Mouse (Mus musculus) right cerebral cortex, adult 2 months (tissue): ENCODE measurements around the gene Kat6b.
A peak's percentile ranks its signal among the peaks of the same experiment; 100 is the strongest.
"Not testable (repeated sequence)": the region's sequence is repeated elsewhere in the genome, so short reads cannot be mapped to it uniquely, and the experiment has no call there.

Source experiments
- DNase-seq, 2 experiments: peaks; one replicate each; pipeline ENCODE4 v3.0.0; 2021 to 2022; ENCODE audit warnings: low spot score in 2 of 2

Gene Kat6b

GRCm38 (mm10) chr14:21484693-21485092 lies 3.5 kb downstream of the Kat6b start:
- DNase-seq: no peak

GRCm38 (mm10) chr14:21485961-21486520 lies 4.8 kb downstream of the Kat6b start:
- DNase-seq: no peak

GRCm38 (mm10) chr14:21487135-21487534 lies 5.9 kb downstream of the Kat6b start:
- not testable (repeated sequence) for DNase-seq

GRCm38 (mm10) chr14:21488426-21489115 lies 7.3 kb downstream of the Kat6b start:
- not testable (repeated sequence) for DNase-seq

- no peak for DNase-seq
These were observed 7.9 kb downstream of the Kat6b start for GRCm38 (mm10) chr14:21489116-21489485.

- no peak for DNase-seq
These were observed 8.9 kb downstream of the Kat6b start for GRCm38 (mm10) chr14:21490141-21490540.

- DNase-seq: no peak
These were observed 17.2 kb downstream of the Kat6b start for GRCm38 (mm10) chr14:21498361-21498996.

- DNase-seq: peak; percentile 33 to 42
These were observed 17.9 kb downstream of the Kat6b start for GRCm38 (mm10) chr14:21499011-21499581.

- peak; percentile 56 to 59 for DNase-seq
These were observed 18.5 kb downstream of the Kat6b start for GRCm38 (mm10) chr14:21499631-21500153.

- peak; percentile 100 for DNase-seq
These were observed 19.2 kb downstream of the Kat6b start for GRCm38 (mm10) chr14:21500154-21501047.

GRCm38 (mm10) chr14:21501048-21501657 lies 19.9 kb downstream of the Kat6b start:
- DNase-seq: peak in 1 of 2 experiments; percentile 72

GRCm38 (mm10) chr14:21505036-21505435 lies 23.8 kb downstream of the Kat6b start:
- no peak for DNase-seq

GRCm38 (mm10) chr14:21507046-21507445 lies 25.8 kb downstream of the Kat6b start:
- DNase-seq: no peak

- DNase-seq: no peak
These were observed 28.1 kb downstream of the Kat6b start for GRCm38 (mm10) chr14:21509111-21509905.

GRCm38 (mm10) chr14:21511438-21511837 lies 30.2 kb downstream of the Kat6b start:
- DNase-seq: no peak

- no peak for DNase-seq
These were observed 34.3 kb downstream of the Kat6b start for GRCm38 (mm10) chr14:21515505-21515904.

- DNase-seq: no peak
These were observed 38.1 kb downstream of the Kat6b start for GRCm38 (mm10) chr14:21519307-21519706.

GRCm38 (mm10) chr14:21520496-21520895 lies 39.3 kb downstream of the Kat6b start:
- DNase-seq: no peak

- DNase-seq: not testable (repeated sequence)
These were observed 40.3 kb downstream of the Kat6b start for GRCm38 (mm10) chr14:21521496-21521895.

GRCm38 (mm10) chr14:21522312-21522978 lies 41.2 kb downstream of the Kat6b start:
- no peak for DNase-seq
